Mouse (Mus musculus): ENCODE results near the gene Eif4a1.

The Eif4a1 gene

GRCm38 (mm10) chr11:69670786-69671725 lies 1.2 kb downstream of the Eif4a1 start:
- peak; percentile 96 for DNase-seq

GRCm38 (mm10) chr11:69666665-69667005 lies 5.6 kb downstream of the Eif4a1 start:
- no peak for DNase-seq

GRCm38 (mm10) chr11:69665961-69666664 lies 6.1 kb downstream of the Eif4a1 start, which contains the start of gene Cd68:
Gene Cd68, minus strand, starts transcription at chr11:69666153.
- DNase-seq: no peak

GRCm38 (mm10) chr11:69665457-69665960 lies 6.7 kb downstream of the Eif4a1 start:
- no peak for DNase-seq

GRCm38 (mm10) chr11:69664841-69665240 lies 7.4 kb downstream of the Eif4a1 start:
- no peak for DNase-seq

GRCm38 (mm10) chr11:69663795-69664194 lies 8.4 kb downstream of the Eif4a1 start:
- DNase-seq: no peak

GRCm38 (mm10) chr11:69662967-69663671 lies 9.1 kb downstream of the Eif4a1 start:
- DNase-seq: no peak

GRCm38 (mm10) chr11:69662213-69662966 lies 9.8 kb downstream of the Eif4a1 start, which contains the start of gene Mpdu1:
Gene Mpdu1, minus strand, starts transcription at chr11:69662642.
- DNase-seq: peak; percentile 91

GRCm38 (mm10) chr11:69661221-69661881 lies 10.9 kb downstream of the Eif4a1 start:
- DNase-seq: no peak

GRCm38 (mm10) chr11:69657462-69657881 lies 14.8 kb downstream of the Eif4a1 start:
- no peak for DNase-seq

- DNase-seq: peak; percentile 43
Measured at GRCm38 (mm10) chr11:69656617-69657461, 15.4 kb downstream of the Eif4a1 start.

GRCm38 (mm10) chr11:69656065-69656455 lies 16.2 kb downstream of the Eif4a1 start:
- no peak for DNase-seq

GRCm38 (mm10) chr11:69655264-69656064 lies 16.8 kb downstream of the Eif4a1 start, which contains the start of gene Sox15:
Gene Sox15, plus strand, starts transcription at chr11:69655314.
- DNase-seq: peak; percentile 76

GRCm38 (mm10) chr11:69654760-69655159 lies 17.5 kb downstream of the Eif4a1 start:
- no peak for DNase-seq

- no peak for DNase-seq
Measured at GRCm38 (mm10) chr11:69653399-69653798, 18.8 kb downstream of the Eif4a1 start.

GRCm38 (mm10) chr11:69645860-69646259 lies 26.4 kb downstream of the Eif4a1 start:
- DNase-seq: no peak

GRCm38 (mm10) chr11:69635471-69635870 lies 36.8 kb downstream of the Eif4a1 start:
- DNase-seq: no peak

GRCm38 (mm10) chr11:69633128-69633866 lies 38.9 kb downstream of the Eif4a1 start:
- DNase-seq: no peak
